Mouse (Mus musculus): ENCODE measurements at regions not wholly inside any gene's neighbourhood (a gene's known extent, or its start where the extent isn't known, plus 50 kb on each side); places are given as distances from the start of the nearest gene placed in this dataset.
A peak's percentile ranks its signal among the peaks of the same experiment; 100 is the strongest.

GRCm38 (mm10) chr12:109272101-109272500 is 180.5 kb upstream of the Dlk1 start:
- no peak for TF ChIP-seq CTCF (IDR thresholded peaks at IDR 0.05)
- peak; percentile 88 for TF ChIP-seq EP300 (IDR thresholded peaks at IDR 0.05)

Data from lung, postnatal 0 days (tissue).